Mouse (Mus musculus): ENCODE measurements around the gene BC003965. TPM values are rescaled to one million over a fixed set of nuclear protein-coding genes. Genes with fewer than 3 reads are reported as not detected.
"Not testable (repeated sequence)": the region's sequence is repeated elsewhere in the genome, so short reads cannot be mapped to it uniquely, and the experiment has no call there.

Gene BC003965
- polyA plus RNA-seq, 1 experiment from 2014 or later = 34.4 TPM

- DNase-seq (ENCODE audit: low spot score) = no peak
These were observed 34.6 kb downstream of the BC003965 start for GRCm38 (mm10) chr17:25218967-25219366.

DNA sequence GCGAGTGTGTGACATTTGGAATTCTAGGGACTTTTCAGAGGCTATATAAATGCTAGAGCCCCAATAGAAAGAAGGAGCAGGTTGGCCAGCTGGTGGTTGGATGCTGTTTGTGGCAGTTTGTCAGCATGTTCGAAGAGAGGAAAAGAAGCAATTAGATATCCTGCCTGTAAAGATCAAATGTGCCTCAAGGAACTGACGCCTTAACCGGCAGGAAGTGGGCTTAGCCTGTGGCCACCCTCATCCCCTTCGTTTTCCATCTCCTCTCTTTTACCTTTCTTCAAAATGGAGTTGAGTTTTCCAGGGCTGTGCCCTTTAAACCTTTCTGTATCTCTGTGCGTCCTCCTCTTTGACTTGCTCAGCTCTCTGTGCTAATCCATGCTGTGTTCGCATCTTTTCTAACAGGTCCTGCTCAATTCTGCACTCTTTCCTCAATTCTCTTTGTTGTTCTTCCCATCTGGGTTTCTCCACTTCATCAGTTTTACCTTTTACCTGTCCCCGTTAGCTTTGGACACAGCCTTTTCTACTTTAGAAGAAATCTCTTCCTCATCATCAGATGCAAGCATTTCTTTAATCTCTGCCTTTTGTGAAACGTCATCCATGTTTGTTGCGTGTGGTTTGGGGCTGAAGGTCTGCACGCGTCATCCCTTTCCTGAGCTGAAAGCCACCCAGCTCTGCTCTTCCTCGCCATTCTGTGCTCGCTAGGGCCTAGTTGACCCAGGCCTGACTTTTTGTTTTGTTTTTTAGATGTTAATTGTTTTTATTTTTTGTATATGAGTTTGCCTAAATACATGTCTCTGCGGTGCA lies 35.3 kb downstream of the BC003965 start:
- peak; percentile 66 for DNase-seq (ENCODE audit: low spot score)

DNA sequence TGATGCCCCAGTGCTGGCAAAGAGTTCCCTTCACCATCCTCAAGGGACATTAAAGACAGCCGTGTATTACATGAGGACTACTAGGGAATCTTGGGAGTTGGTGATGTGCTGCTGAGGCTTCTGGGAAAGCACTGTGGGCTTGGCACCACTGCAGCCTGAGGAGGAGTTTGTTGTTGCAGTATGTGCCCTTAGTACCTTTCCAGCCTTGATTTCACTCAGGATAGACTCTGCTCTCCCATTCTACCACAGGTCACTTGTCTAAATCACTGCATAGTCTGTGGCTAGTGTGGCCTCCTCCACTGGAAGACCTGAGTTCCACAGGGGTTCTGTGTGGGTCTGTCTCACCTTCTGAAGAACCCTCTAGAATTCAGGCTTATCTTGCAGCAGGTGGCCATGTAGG lies 36.4 kb downstream of the BC003965 start:
- no peak for DNase-seq (ENCODE audit: low spot score)

DNA sequence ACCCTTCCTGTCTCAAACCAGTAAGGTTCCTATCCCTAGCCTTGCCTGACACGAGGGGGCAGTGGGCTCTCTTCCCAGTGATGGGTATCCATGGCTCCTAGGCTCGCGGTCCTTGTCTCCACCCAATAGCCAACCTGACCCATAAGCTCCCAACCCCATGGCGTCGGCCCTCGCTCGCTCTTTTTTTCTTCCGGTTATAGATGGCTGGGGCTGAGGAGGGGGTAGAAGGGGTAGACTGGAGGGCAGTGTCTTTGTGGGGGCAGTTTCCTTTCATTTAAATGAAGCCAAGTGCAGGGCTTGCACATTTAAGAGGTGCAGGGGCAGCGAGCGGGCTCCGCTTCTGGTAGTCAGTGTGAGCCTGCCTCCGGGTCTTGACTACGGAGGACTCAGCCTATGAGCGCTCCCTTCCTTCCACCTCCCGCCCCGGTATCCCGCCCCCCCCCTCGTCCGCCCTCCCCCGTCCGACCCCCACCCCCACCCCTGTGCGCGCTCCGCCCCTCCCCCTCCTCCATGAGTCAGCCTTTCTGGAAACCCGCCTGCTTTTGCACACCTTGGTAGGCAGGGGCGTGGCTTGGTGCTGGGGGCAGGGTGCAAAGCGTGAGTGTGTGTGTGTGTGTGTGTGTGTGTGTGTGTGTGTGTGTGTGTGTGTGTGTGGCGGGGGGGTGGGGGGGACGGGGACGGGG lies 37.6 kb downstream of the BC003965 start:
- DNase-seq (ENCODE audit: low spot score) = peak; percentile 82

DNA sequence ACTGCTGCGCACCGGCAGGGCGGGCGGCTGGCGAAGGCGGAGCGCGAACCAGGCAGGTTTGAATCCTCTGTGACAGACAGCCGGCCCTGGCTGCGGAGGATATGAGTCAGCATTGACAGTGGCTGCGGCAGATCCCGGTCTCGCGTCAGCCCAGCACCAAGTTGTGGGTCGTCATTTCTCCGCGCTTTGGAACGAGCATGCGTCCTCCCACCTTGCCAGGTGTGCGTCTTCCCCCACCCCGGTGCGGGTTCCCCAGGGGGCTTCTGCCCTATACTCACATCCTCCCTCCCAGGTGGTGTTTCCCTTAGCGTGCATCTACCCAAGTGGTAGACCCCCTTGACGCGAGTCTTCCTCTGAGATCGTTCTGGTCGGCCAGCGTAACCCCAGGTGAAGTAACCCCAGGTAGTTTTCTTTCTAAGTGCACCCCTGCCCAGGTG lies 38.2 kb downstream of the BC003965 start:
- peak; percentile 77 for DNase-seq (ENCODE audit: low spot score)

GRCm38 (mm10) chr17:25222951-25223601 lies 38.7 kb downstream of the BC003965 start:
- DNase-seq (ENCODE audit: low spot score) = peak; percentile 61

- DNase-seq (ENCODE audit: low spot score) = peak; percentile 78
These were observed 40.4 kb downstream of the BC003965 start for GRCm38 (mm10) chr17:25224586-25225222.

DNA sequence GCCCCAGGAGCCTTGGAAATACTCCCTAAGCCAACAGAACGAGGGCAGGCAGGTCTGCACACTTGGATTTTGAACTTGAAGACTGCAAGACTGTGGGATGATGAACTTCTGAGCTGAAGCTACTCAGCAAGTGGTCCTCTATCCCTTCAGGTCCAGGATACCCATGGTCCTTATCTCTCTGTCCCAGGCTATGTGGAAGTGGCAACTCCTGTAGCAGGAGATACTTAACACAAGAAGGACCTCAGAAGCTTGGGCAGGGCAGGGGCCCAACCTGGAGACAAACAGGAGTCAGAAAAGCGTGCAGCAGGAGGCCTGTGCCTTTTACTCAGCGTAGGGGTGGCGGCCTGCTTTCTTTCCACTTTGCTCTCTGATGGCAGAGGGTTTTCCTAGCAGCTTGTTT lies 41.3 kb downstream of the BC003965 start:
- no peak for DNase-seq (ENCODE audit: low spot score)

DNA sequence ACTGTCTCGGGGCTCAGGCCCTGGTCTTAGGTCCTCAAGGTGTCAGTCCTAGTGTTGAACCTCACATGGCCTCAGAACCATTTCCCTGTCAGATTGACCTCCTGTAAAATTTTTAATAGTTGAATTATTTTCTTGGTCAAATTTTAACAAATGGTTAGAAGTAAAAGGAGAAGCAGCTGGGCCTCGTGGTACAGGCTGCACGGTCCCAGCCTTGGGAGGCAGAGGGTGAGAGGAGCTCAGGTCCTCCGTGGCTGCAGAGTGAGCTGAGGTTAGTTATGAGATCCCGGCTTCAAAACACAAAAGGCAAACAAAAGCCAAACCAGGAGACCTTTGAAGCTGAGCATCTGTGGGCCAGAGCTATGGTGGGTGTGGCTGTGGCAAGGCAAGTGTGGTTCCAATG lies 43.6 kb downstream of the BC003965 start:
- no peak for DNase-seq (ENCODE audit: low spot score)

GRCm38 (mm10) chr17:25230014-25230655 lies 45.8 kb downstream of the BC003965 start:
- not testable (repeated sequence) for DNase-seq (ENCODE audit: low spot score)

- DNase-seq (ENCODE audit: low spot score) = no peak
These were observed 46.3 kb downstream of the BC003965 start for GRCm38 (mm10) chr17:25230700-25231099.

GRCm38 (mm10) chr17:25231621-25232020 lies 47.3 kb downstream of the BC003965 start:
- DNase-seq (ENCODE audit: low spot score) = not testable (repeated sequence)

GRCm38 (mm10) chr17:25235635-25236034 lies 51.3 kb downstream of the BC003965 start:
- DNase-seq (ENCODE audit: low spot score) = no peak

Other genes starting within 250 kb of the BC003965 start
- gene Mapk8ip3, start 247.6 kb upstream of the BC003965 start, polyA plus RNA-seq (2015; fragmentation: Nextera tagmentation; extraction: Ambion mirVana) = 15.3 and 18.3 TPM in 2 replicates
- gene Jpt2, start 223.9 kb upstream of the BC003965 start, polyA plus RNA-seq (2015; fragmentation: Nextera tagmentation; extraction: Ambion mirVana) = 54.0 and 55.2 TPM in 2 replicates
- gene Cramp1l, start 168.8 kb upstream of the BC003965 start, polyA plus RNA-seq (2015; fragmentation: Nextera tagmentation; extraction: Ambion mirVana) = 4.7 and 5.4 TPM in 2 replicates
- 10.6 and 11.7 TPM in 2 replicates for gene Ift140, start 168.5 kb upstream of the BC003965 start, polyA plus RNA-seq (2015; fragmentation: Nextera tagmentation; extraction: Ambion mirVana)
- gene Tmem204, start 101.0 kb upstream of the BC003965 start, polyA plus RNA-seq (2015; fragmentation: Nextera tagmentation; extraction: Ambion mirVana) = 5.5 and 6.0 TPM in 2 replicates
- 19.2 and 19.8 TPM in 2 replicates for gene Telo2, start 68.6 kb upstream of the BC003965 start, polyA plus RNA-seq (2015; fragmentation: Nextera tagmentation; extraction: Ambion mirVana)
- 0.12 TPM in 1 of 2 replicates, not detected in the other for gene Ptx4, start 63.8 kb upstream of the BC003965 start, polyA plus RNA-seq (2015; fragmentation: Nextera tagmentation; extraction: Ambion mirVana)
- 12.7 and 15.0 TPM in 2 replicates for gene Clcn7, start 51.2 kb upstream of the BC003965 start, polyA plus RNA-seq (2015; fragmentation: Nextera tagmentation; extraction: Ambion mirVana)
- gene Ccdc154, start 22.1 kb upstream of the BC003965 start, polyA plus RNA-seq (2015; fragmentation: Nextera tagmentation; extraction: Ambion mirVana) = 0.07 and 0.10 TPM in 2 replicates
- 0.19 TPM in 1 of 2 replicates, not detected in the other for gene Gm38655, start 9.1 kb upstream of the BC003965 start, polyA plus RNA-seq (2015; fragmentation: Nextera tagmentation; extraction: Ambion mirVana)
- 12.4 and 13.9 TPM in 2 replicates for gene Unkl, start 3.8 kb downstream of the BC003965 start, polyA plus RNA-seq (2015; fragmentation: Nextera tagmentation; extraction: Ambion mirVana)
- 60.4 and 61.6 TPM in 2 replicates for gene Gnptg, start 55.6 kb downstream of the BC003965 start, polyA plus RNA-seq (2015; fragmentation: Nextera tagmentation; extraction: Ambion mirVana)
- 73.5 and 74.0 TPM in 2 replicates for gene Tsr3, start 55.6 kb downstream of the BC003965 start, polyA plus RNA-seq (2015; fragmentation: Nextera tagmentation; extraction: Ambion mirVana)
- 28.9 and 32.5 TPM in 2 replicates for gene Baiap3, start 71.8 kb downstream of the BC003965 start, polyA plus RNA-seq (2015; fragmentation: Nextera tagmentation; extraction: Ambion mirVana)
- 772 and 787 TPM in 2 replicates for gene Ube2i, start 90.1 kb downstream of the BC003965 start, polyA plus RNA-seq (2015; fragmentation: Nextera tagmentation; extraction: Ambion mirVana)
- 1.2 and 2.1 TPM in 2 replicates for gene Prss34, start 113.8 kb downstream of the BC003965 start, polyA plus RNA-seq (2015; fragmentation: Nextera tagmentation; extraction: Ambion mirVana)
- 0.30 TPM in 1 of 2 replicates, not detected in the other for gene Prss28, start 124.1 kb downstream of the BC003965 start, polyA plus RNA-seq (2015; fragmentation: Nextera tagmentation; extraction: Ambion mirVana)
- gene Prss29, start 134.1 kb downstream of the BC003965 start, polyA plus RNA-seq (2015; fragmentation: Nextera tagmentation; extraction: Ambion mirVana) = 1.6 and 1.9 TPM in 2 replicates
- 0.30 and 0.40 TPM in 2 replicates for gene Tpsab1, start 161.0 kb downstream of the BC003965 start, polyA plus RNA-seq (2015; fragmentation: Nextera tagmentation; extraction: Ambion mirVana)
- gene Tpsb2, start 181.8 kb downstream of the BC003965 start, polyA plus RNA-seq (2015; fragmentation: Nextera tagmentation; extraction: Ambion mirVana) = 8.0 and 9.1 TPM in 2 replicates
- gene Tpsg1, start 184.7 kb downstream of the BC003965 start, polyA plus RNA-seq (2015; fragmentation: Nextera tagmentation; extraction: Ambion mirVana) = 0.36 and 0.52 TPM in 2 replicates
- 0.17 and 0.18 TPM in 2 replicates for gene Cacna1h, start 249.2 kb downstream of the BC003965 start, polyA plus RNA-seq (2015; fragmentation: Nextera tagmentation; extraction: Ambion mirVana)